Mouse (Mus musculus) liver, adult 2 months (tissue): ENCODE data around the gene Shoc2. TPM values are rescaled to one million over a fixed set of nuclear protein-coding genes. Genes with fewer than 3 reads are reported as not detected.

Experiments used
- DNase-seq: peaks from one replicate; pipeline ENCODE4 v3.0.0-alpha.2; 2011; ENCODE audit warnings: low read depth, low spot score; ENCODE audit errors: extremely low read depth
- H3K27ac ChIP-seq: fragments of 200-500 bp; replicated peaks from 2 replicates; pipeline ENCODE4 v1.5.1; 2012; ENCODE audit warnings: low read depth, mild to moderate bottlenecking, control low read depth, inconsistent platforms, low read length; ENCODE audit not compliant: insufficient read depth
- H3K27me3 ChIP-seq: fragments of 200-500 bp; 2 replicates; pipeline ENCODE4 v1.6.1; 2012; ENCODE audit warnings: mild to moderate bottlenecking, moderate library complexity, low read length, inconsistent platforms; ENCODE audit not compliant: control insufficient read depth, insufficient read depth
- H3K36me3 ChIP-seq: fragments of 200-500 bp; 2 replicates; pipeline ENCODE4 v1.6.1; 2012; ENCODE audit warnings: low read length, inconsistent platforms; ENCODE audit not compliant: control insufficient read depth, insufficient read depth
- H3K4me1 ChIP-seq: fragments of 200-500 bp; 2 replicates; pipeline ENCODE4 v1.6.1; 2011; ENCODE audit warnings: low read length; ENCODE audit not compliant: control insufficient read depth, insufficient read depth
- H3K4me3 ChIP-seq: fragments of 200-500 bp; 2 replicates; pipeline ENCODE4 v1.5.1; 2011; ENCODE audit warnings: low read depth, mild to moderate bottlenecking, control low read depth, low read length, moderate library complexity; ENCODE audit not compliant: insufficient read depth
- H3K79me2 ChIP-seq: fragments of 200-500 bp; 2 replicates; pipeline ENCODE4 v1.6.1; 2012; ENCODE audit warnings: inconsistent platforms, mild to moderate bottlenecking, low read length, moderate library complexity; ENCODE audit not compliant: control insufficient read depth, insufficient read depth
- H3K9ac ChIP-seq: fragments of 200-500 bp; 2 replicates; pipeline ENCODE4 v1.6.1; 2012; ENCODE audit warnings: low read depth, mild to moderate bottlenecking, control low read depth, inconsistent platforms, low read length
- CTCF ChIP-seq: fragments of 200-500 bp; IDR thresholded peaks from 2 replicates; pipeline ENCODE4 v1.5.1; 2011; ENCODE audit warnings: low read depth, low read length, control low read depth
- POLR2A ChIP-seq: fragments of 200-500 bp; IDR thresholded peaks from 2 replicates; pipeline ENCODE4 v1.6.1; 2011; ENCODE audit warnings: low read length, control low read depth; ENCODE audit not compliant: insufficient read depth; ENCODE audit errors: extremely low read depth
- WGBS: fragments of 180-500 bp; shearing (Covaris S2); methylation state at CpG from one replicate; pipeline ENCODE4 v1.1.7; 2018; 5-methylcytosine and 5-hydroxymethylcytosine counted together
- polyA plus RNA-seq: library from polyadenylated mRNA; depleted of rRNA; stranded (reverse); fragments of >200 nt; gene quantifications from 2 replicates; pipeline ENCODE4 v1.2.3, GENCODE M21; 2012
- total RNA-seq: library from RNA; depleted of rRNA; stranded (reverse); fragments of >200 nt; gene quantifications from 2 replicates; pipeline ENCODE4 v1.2.3, GENCODE M21; 2014

Shoc2 gene
- total and polyA plus RNA-seq, 2 experiments, result 9.7 to 21.8 TPM

DNA sequence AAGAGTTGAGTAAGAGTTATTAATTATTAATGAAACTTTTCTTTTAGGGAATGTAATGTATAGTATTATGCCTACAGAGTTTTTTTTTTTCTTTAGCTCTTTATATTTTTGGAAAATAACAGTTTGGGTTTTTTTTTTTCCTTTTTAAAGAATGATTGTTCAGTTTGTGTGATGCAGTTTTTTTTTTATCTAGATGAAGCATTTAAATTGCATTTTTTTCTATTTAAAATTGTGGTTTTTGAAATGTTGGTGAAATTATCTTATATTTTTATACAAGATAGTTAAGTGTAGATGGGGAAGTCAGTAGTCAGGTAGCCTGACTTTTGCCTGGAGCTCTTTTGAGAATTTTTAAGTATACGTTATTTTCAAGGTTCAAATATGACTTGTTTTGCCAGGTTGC is 17.4 kb upstream of the Shoc2 start:
- Histone ChIP-seq H3K4me1 (no peaks in the 10 kb centered on the region), H3K79me2 (no peaks in the 10 kb centered on the region), H3K36me3 (peaks cover 56% of the 10 kb centered on the region), H3K4me3 (no peak overlapping the region), H3K27ac (no peak overlapping the region), H3K27me3 (no peaks in the 10 kb centered on the region), H3K9ac (no peak overlapping the region)
- TF ChIP-seq POLR2A (no peak), CTCF (no peak)
- DNase-seq, result no peak
- WGBS, result 92% methylated on average over 1 of the region's 1 CpGs

- Histone ChIP-seq H3K27me3 (no peaks in the 10 kb centered on the region), H3K9ac (no peak overlapping the region), H3K4me3 (no peak overlapping the region), H3K4me1 (no peaks in the 10 kb centered on the region), H3K36me3 (peaks cover 53% of the 10 kb centered on the region), H3K27ac (no peak overlapping the region), H3K79me2 (no peaks in the 10 kb centered on the region)
- DNase-seq, result no peak
- TF ChIP-seq POLR2A (no peak), CTCF (no peak)
- WGBS, result 81% methylated on average over 3 of the region's 3 CpGs
Measured at GRCm38 (mm10) chr19:53929218-53929617, 14.9 kb upstream of the Shoc2 start.

GRCm38 (mm10) chr19:53933050-53933449 is 11.1 kb upstream of the Shoc2 start:
- Histone ChIP-seq H3K27ac (no peak overlapping the region), H3K4me3 (no peak overlapping the region), H3K79me2 (no peaks in the 10 kb centered on the region), H3K4me1 (no peaks in the 10 kb centered on the region), H3K27me3 (no peaks in the 10 kb centered on the region), H3K9ac (no peak overlapping the region), H3K36me3 (peaks cover 36% of the 10 kb centered on the region)
- no peak for DNase-seq
- no peak for TF ChIP-seq POLR2A

- Histone ChIP-seq H3K36me3 (peaks cover 28% of the 10 kb centered on the region), H3K27ac (no peak overlapping the region), H3K9ac (no peak overlapping the region)
Measured at GRCm38 (mm10) chr19:53934046-53934445, 10.1 kb upstream of the Shoc2 start.

GRCm38 (mm10) chr19:53939467-53939866 is 4.6 kb upstream of the Shoc2 start:
- no peak for DNase-seq
- 84% methylated on average over 4 of the region's 4 CpGs for WGBS

More at GRCm38 (mm10) chr19:53934046-53934445, 10.1 kb upstream of the Shoc2 start:
- H3K4me3 ChIP-seq, result no peak overlapping the region
- H3K4me1 ChIP-seq, result no peaks in the 10 kb centered on the region
- no peaks in the 10 kb centered on the region for H3K79me2 ChIP-seq
- TF ChIP-seq CTCF (no peak), POLR2A (no peak)
- no peaks in the 10 kb centered on the region for H3K27me3 ChIP-seq
- DNase-seq, result no peak

GRCm38 (mm10) chr19:53941139-53941538 is 3.0 kb upstream of the Shoc2 start:
- peaks cover 2% of the 10 kb centered on the region; the same call in 1 of the 2 replicates for H3K4me1 ChIP-seq
- no peak overlapping the region for H3K27ac ChIP-seq
- no peak overlapping the region for H3K9ac ChIP-seq
- DNase-seq, result no peak
- H3K27me3 ChIP-seq, result no peaks in the 10 kb centered on the region
- peaks cover 3% of the 10 kb centered on the region; the same call in 1 of the 2 replicates for H3K79me2 ChIP-seq
- H3K36me3 ChIP-seq, result no peaks in the 10 kb centered on the region
- TF ChIP-seq POLR2A (no peak), CTCF (no peak)
- H3K4me3 ChIP-seq, result no peak overlapping the region
- WGBS, result 52% methylated on average over 4 of the region's 4 CpGs

More at GRCm38 (mm10) chr19:53939467-53939866, 4.6 kb upstream of the Shoc2 start:
- Histone ChIP-seq H3K9ac (no peak overlapping the region), H3K79me2 (no peaks in the 10 kb centered on the region; the same call in 1 of the 2 replicates), H3K4me3 (no peak overlapping the region), H3K27me3 (no peaks in the 10 kb centered on the region), H3K36me3 (no peaks in the 10 kb centered on the region), H3K27ac (no peak overlapping the region), H3K4me1 (no peaks in the 10 kb centered on the region)
- TF ChIP-seq CTCF (no peak), POLR2A (no peak)
